Mouse (Mus musculus): ENCODE measurements around the gene Vmn2r121. TPM values are rescaled to one million over a fixed set of nuclear protein-coding genes. Genes with fewer than 3 reads are reported as not detected.

The Vmn2r121 gene
- total RNA-seq (2021) = not detected
- long read RNA-seq, experiment 1 = 0 reads
- long read RNA-seq, experiment 2 = 0 reads

DNA sequence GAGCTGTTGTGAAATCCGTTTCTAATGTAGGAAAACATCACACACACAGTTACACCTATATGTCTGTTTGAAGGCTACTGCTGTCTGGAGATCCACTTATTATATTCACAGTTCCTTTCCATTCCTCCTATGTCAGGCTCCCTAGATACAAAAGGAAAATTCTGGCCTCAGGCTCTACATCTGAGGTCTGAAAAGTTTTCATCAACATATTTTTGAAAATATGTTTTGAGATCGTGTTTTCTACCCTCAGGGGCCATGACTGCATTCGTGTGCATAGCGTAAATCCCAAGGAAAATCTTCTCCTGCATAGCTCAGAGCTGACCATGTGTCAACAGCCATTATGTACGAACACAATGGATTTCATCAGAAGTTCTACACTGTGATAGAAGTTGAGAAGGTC lies at the start of gene Vmn2r121:
Gene Vmn2r121 (minus strand): TSS at position 101 of the 400 bp plus-strand sequence.
- DNase-seq = no peak
- intact Hi-C loops (cut with DNase I) = no loop called here

Data from gastrocnemius, postnatal 36 days (tissue).